Mouse (Mus musculus) stomach, embryonic 16.5 days (tissue): ENCODE measurements around the gene Snn. TPM values are rescaled to one million over a fixed set of nuclear protein-coding genes. Genes with fewer than 3 reads are reported as not detected.
"Not testable (repeated sequence)": the region's sequence is repeated elsewhere in the genome, so short reads cannot be mapped to it uniquely, and the experiment has no call there.

Experiments
- ATAC-seq: fragments of 200-750 bp; cut with Nextera tagmentation; 2 replicates; pipeline ENCODE4 v1.8.0; 2017; ENCODE audit warnings: moderate number of reproducible peaks, moderate TSS enrichment; ENCODE audit not compliant: insufficient read depth, low FRiP score
- H3K27ac ChIP-seq: fragments of 300-500 bp; sonication (generic); 2 replicates; pipeline ENCODE4 v1.5.1; 2014; ENCODE audit warnings: low read length
- H3K27me3 ChIP-seq: fragments of 300-500 bp; sonication (generic); 2 replicates; pipeline ENCODE4 v1.6.1; 2014; ENCODE audit warnings: low read length, control low read depth, mixed read lengths; ENCODE audit not compliant: control insufficient read depth, insufficient read depth
- H3K36me3 ChIP-seq: fragments of 300-500 bp; sonication (generic); 2 replicates; pipeline ENCODE4 v1.6.1; 2014; ENCODE audit warnings: low read length; ENCODE audit not compliant: control insufficient read depth, insufficient read depth
- H3K4me1 ChIP-seq: fragments of 300-500 bp; sonication (generic); 2 replicates; pipeline ENCODE4 v1.6.1; 2014; ENCODE audit warnings: low read length, control low read depth, mixed read lengths; ENCODE audit not compliant: control insufficient read depth, insufficient read depth
- H3K4me2 ChIP-seq: fragments of 300-500 bp; sonication (generic); 2 replicates; pipeline ENCODE4 v1.6.1; 2014; ENCODE audit warnings: low read depth, low read length, mixed read lengths
- H3K4me3 ChIP-seq: fragments of 300-500 bp; sonication (generic); replicated peaks from 2 replicates; pipeline ENCODE4 v1.5.1; 2014; ENCODE audit warnings: mild to moderate bottlenecking, low read length
- H3K9ac ChIP-seq: fragments of 300-500 bp; sonication (generic); 2 replicates; pipeline ENCODE4 v1.6.1; 2014; ENCODE audit warnings: low read length
- H3K9me3 ChIP-seq: fragments of 300-500 bp; sonication (generic); replicated peaks from 2 replicates; pipeline ENCODE4 v1.6.1; 2016; ENCODE audit warnings: low read length, control low read depth; ENCODE audit not compliant: control insufficient read depth
- WGBS: fragments of 180-500 bp; shearing (Covaris S2); extraction: QIAGEN DNeasy Blood & Tissue Kit; methylation state at CpG from one replicate; pipeline ENCODE4 v1.1.7; 2014; 5-methylcytosine and 5-hydroxymethylcytosine counted together
- polyA plus RNA-seq: library from polyadenylated mRNA; unstranded; fragments of >200 nt; fragmentation: Nextera tagmentation; extraction: Ambion mirVana; gene quantifications from 2 replicates; pipeline ENCODE4 v1.2.1, GENCODE M21; 2015

The Snn gene
- polyA plus RNA-seq: 23.6 and 26.4 TPM in 2 replicates

DNA sequence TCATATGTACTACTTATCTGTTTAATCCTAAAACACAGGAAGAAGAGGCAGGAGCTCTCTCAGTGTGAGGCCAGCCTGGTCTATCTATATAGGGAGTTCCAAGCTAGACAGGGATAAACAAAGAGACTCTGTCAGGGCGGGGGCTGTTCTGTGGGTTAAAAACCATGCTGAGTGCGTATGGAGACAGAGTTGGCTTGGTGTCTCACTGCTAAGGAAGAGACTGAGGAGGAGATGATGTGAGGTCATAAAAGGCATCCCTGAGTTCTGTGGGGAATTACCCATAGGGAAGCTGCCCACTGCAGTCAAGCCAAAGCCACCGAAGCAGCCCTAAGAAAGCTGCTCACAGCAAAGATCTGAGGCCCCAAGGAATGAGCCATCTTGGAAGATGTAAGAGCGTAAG, at the start of gene Snn:
TSS of gene Snn (plus strand) at position 301 of the 400 bp plus-strand sequence.
- no peaks in the 10 kb centered on the region for H3K36me3 ChIP-seq
- WGBS: 86% methylated on average over 4 of the region's 4 CpGs
- H3K4me3 ChIP-seq: no peak within 1 kb of the TSS
- peaks cover 15% of the 10 kb centered on the region for H3K4me1 ChIP-seq
- ATAC-seq: no peak
- H3K4me2 ChIP-seq: no peak within 1 kb of the TSS
- H3K9me3 ChIP-seq: no peaks in the 10 kb centered on the region
- H3K27me3 ChIP-seq: no peaks in the 10 kb centered on the region
- H3K9ac ChIP-seq: no peak within 1 kb of the TSS
- no peak within 1 kb of the TSS for H3K27ac ChIP-seq

DNA sequence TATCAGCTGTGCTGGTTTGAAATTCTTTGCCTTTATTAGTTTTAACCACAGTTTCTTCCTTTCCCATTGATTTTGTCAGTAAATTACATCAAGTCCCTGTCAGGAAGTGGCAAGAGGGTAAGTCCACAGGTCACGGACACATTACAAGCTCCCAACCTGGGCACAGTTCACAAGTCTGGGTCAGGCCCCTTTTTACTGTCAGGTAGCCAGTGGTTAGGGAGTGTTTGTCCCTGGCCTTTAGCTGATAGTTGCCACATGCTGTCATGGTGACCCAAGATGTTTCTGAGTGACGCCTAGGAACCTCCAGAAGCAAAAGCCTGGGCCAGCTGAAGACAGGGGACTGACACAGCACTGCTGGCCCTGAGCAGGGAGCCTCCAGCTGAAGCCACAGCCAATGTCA, 49.5 kb upstream of the Snn start:
- Histone ChIP-seq H3K9ac (no peak overlapping the region; the same call in 1 of the 2 replicates), H3K4me3 (no peak overlapping the region), H3K27ac (no peak overlapping the region), H3K4me2 (no peak overlapping the region), H3K9me3 (no peaks in the 10 kb centered on the region), H3K36me3 (no peaks in the 10 kb centered on the region), H3K4me1 (peaks cover 40% of the 10 kb centered on the region), H3K27me3 (no peaks in the 10 kb centered on the region)
- WGBS: 67% methylated on average over 2 of the region's 2 CpGs
- no peak for ATAC-seq

DNA sequence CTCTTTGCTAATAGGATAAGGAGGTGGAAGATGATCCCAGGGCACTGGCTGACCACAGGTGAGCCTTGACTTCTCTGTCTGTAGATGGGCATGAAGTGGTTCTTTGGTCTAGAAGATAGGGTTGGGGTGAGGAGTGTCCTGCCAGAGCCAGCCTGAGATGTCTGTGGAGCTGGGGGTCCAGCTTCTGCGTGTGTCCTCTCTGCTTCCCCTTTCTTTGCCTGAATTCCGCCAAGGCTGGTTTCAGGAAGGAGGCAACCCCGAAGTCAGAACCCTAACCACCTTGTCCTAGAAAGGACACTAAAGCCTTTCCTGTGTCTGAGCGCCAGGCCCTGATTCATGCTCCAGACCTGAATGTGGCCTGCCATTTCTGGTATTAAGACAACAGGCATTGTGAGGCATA, 48.8 kb upstream of the Snn start:
- H3K9me3 ChIP-seq: no peaks in the 10 kb centered on the region
- 83% methylated on average over 4 of the region's 4 CpGs for WGBS
- H3K27ac ChIP-seq: no peak overlapping the region
- no peaks in the 10 kb centered on the region for H3K36me3 ChIP-seq
- no peak for ATAC-seq
- no peak overlapping the region for H3K4me3 ChIP-seq
- H3K9ac ChIP-seq: no peak overlapping the region
- no peak overlapping the region for H3K4me2 ChIP-seq
- peaks cover 36% of the 10 kb centered on the region for H3K4me1 ChIP-seq
- H3K27me3 ChIP-seq: no peaks in the 10 kb centered on the region

DNA sequence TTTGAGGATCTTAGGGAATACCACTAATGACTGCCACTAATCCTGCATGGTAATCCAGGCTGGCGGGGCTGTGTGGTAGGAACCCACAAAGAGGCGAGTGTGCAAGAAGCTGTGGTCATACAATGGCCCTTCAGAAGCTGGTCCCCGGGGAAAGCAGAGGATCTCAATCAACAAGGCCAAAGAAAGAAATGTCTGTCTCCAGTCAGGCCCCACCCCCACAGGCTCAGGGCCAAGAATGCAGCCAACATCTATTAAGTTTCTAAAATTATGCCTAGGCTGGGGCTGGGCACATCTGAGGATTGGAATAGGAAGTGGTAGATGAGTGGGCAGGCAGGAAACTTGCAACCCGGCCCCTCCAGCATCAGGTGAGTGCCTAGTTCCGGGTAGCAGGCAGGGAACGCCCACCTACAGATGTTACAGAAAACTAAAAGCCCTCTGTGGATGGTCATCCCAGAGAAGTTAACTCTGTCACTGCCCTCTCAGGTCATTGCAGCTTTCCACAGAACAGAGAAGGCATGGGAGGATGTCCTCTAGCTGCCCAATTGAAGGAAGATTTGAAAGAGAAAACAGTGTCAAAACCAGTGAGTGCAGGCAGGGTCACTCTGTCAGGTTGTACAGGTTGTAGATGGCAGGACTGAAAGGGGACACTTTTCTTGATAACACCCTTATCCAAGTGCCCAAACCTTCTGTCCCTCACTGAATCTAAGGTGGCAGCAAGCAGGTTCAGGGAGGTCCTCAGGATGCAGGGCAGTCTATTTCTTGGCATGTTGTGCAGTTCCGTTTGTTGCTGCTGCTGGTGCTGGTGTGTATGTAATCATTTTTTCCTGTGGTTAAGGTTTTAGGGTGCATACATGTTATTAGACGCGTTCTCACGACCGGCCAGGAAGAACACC, 47.9 kb upstream of the Snn start:
- no peak for ATAC-seq
- 59% methylated on average over 11 of the region's 11 CpGs for WGBS
- Histone ChIP-seq H3K4me1 (peaks cover 30% of the 10 kb centered on the region), H3K27ac (0 out of 2 replicates have a peak overlapping the region, but pooled peaks have one; percentile 3), H3K4me2 (no peak overlapping the region), H3K9ac (no peak overlapping the region), H3K9me3 (no peaks in the 10 kb centered on the region), H3K4me3 (no peak overlapping the region), H3K36me3 (no peaks in the 10 kb centered on the region), H3K27me3 (no peaks in the 10 kb centered on the region)

DNA sequence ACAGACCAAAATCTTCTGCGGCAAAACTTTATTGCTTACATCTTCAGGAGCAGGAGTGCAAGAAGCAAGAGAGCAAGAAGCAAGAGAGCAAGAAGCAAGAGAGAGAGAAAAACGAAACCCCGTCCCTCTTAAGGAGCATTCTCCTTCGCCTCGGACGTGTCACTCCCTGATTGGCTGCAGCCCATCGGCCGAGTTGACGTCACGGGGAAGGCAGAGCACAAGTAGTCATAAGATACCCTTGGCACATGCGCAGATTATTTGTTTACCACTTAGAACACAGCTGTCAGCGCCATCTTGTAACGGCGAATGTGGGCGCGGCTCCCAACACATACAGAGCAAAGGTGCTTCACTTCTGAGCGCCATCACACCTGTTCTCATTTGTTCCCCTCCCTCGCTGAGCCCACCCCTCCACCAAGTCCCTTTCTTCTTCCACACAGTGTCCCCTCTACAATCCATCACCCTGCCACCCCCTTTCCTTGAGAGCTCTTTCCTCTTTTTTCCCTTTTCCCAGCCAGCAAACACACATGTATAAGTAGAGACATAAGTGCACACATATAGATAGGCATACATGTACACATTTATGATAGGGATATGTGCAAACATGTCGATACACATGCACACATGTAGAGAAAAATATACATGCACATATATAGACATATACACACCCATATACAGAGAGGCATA, 47.1 kb upstream of the Snn start:
- not testable (repeated sequence) for H3K4me3 ChIP-seq, H3K9me3 ChIP-seq, H3K36me3 ChIP-seq, H3K4me2 ChIP-seq, H3K27me3 ChIP-seq, H3K27ac ChIP-seq, H3K9ac ChIP-seq, ATAC-seq
- 88% methylated on average over 10 of the region's 19 CpGs for WGBS
- peaks cover 28% of the 10 kb centered on the region for H3K4me1 ChIP-seq

DNA sequence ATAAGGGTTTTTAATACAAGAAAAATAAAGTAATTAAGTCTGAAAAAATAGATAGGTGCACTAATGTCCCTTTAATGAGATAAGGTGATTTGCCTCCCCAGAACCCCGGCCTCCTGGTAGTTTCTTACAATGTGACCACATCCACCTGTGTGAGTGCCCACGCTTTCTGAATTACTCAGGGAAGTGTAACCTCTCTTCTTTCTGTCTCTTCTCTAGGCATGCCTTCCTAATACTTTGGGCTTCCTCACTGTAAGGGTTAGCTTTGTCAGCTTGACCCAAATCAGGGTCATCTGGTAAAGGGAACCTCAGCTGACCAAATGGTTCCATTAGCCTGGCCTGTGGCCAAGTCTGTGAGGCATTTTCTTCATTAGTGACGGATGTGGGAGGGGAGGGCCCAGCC, 46.3 kb upstream of the Snn start:
- 76% methylated on average over 3 of the region's 3 CpGs for WGBS

DNA sequence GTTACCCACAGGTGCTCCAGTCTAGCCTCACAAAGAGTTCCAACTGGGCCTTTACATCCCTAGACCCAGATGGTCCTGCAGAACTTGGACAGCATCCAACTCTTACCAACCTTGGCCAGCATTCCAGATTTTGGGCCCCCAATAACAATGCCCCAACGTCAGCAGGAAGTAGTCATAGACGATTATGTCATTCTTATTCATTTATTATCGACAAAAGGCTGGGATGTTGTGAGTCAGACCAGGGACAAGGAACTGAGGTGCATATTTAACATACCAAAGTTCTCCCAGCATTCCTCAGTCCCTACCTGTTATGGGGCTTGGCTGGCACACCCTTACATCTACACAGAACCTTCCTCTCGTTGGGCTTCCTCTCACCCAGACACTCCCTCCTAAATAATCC, 44.4 kb upstream of the Snn start:
- no peaks in the 10 kb centered on the region for H3K36me3 ChIP-seq
- H3K4me1 ChIP-seq: peaks cover 15% of the 10 kb centered on the region
- WGBS: 53% methylated on average over 4 of the region's 4 CpGs
- no peak overlapping the region for H3K4me3 ChIP-seq
- no peak overlapping the region for H3K27ac ChIP-seq
- ATAC-seq: no peak; the same call in 1 of the 2 replicates
- no peak overlapping the region for H3K4me2 ChIP-seq
- H3K9me3 ChIP-seq: no peaks in the 10 kb centered on the region
- no peak overlapping the region for H3K9ac ChIP-seq
- H3K27me3 ChIP-seq: no peaks in the 10 kb centered on the region

More for the DNA sequence above, 46.3 kb upstream of the Snn start:
- Histone ChIP-seq H3K9me3 (no peaks in the 10 kb centered on the region), H3K9ac (no peak overlapping the region), H3K4me2 (no peak overlapping the region), H3K27me3 (no peaks in the 10 kb centered on the region), H3K4me1 (peaks cover 23% of the 10 kb centered on the region), H3K4me3 (no peak overlapping the region), H3K36me3 (no peaks in the 10 kb centered on the region), H3K27ac (no peak overlapping the region)
- no peak for ATAC-seq

DNA sequence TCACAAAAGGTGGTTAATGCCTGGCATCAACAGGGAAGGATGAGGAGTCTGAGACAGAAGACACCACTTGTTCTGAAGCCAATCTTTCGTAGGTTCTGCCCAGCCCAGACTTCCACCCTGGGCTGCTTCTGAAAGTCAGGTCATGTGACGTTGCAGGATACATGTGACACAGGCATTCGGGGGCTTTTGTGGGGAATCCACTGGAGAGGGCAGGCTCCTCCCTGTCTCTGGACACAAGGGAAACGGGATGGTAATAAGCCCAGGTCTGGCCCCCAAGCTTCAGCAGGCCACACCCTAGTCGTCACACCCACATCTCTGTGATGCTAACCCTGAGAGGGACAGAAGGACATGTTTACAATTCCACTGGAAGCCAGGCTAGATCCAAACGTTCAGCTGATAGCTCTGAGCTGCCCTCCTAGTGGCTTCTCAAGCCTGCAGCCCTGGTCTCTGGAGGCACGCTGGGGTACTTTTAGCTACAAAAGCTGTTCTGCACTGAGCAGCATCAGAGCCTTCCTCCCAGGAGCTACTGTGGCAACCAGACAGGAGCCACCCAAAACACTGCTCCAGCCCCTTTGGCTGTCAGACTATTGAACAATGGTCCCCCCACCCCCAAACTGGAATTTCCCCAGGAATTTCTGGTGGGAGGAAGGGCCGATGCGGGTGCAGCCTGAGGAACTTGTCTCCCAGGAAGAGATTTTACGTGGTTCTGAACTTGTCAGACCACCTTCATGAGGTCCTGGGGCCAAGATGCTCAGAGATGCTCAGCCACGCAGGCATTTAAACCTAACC, 42.7 kb upstream of the Snn start:
- 35% methylated on average over 11 of the region's 11 CpGs for WGBS
- Histone ChIP-seq H3K27ac (no peak overlapping the region), H3K9ac (peak overlapping the region; percentile 37; the same call in 1 of the 2 replicates)

More for the DNA sequence above, 42.7 kb upstream of the Snn start:
- no peaks in the 10 kb centered on the region for H3K9me3 ChIP-seq
- no peak overlapping the region for H3K4me2 ChIP-seq
- no peak overlapping the region for H3K4me3 ChIP-seq
- no peaks in the 10 kb centered on the region for H3K27me3 ChIP-seq
- ATAC-seq: peak; percentile 18; the same call in 1 of the 2 replicates
- H3K4me1 ChIP-seq: peaks cover 8% of the 10 kb centered on the region
- H3K36me3 ChIP-seq: no peaks in the 10 kb centered on the region
